Mouse (Mus musculus) NIH3T3 (cell line): ENCODE measurements at regions not wholly inside any gene's neighbourhood (a gene's known extent, or its start where the extent isn't known, plus 50 kb on each side); places are given as distances from the start of the nearest gene placed in this dataset.

Source experiments
- DNase-seq: peaks from one replicate; pipeline ENCODE4 v3.0.0-alpha.2; 2012; ENCODE audit warnings: low read depth

DNA sequence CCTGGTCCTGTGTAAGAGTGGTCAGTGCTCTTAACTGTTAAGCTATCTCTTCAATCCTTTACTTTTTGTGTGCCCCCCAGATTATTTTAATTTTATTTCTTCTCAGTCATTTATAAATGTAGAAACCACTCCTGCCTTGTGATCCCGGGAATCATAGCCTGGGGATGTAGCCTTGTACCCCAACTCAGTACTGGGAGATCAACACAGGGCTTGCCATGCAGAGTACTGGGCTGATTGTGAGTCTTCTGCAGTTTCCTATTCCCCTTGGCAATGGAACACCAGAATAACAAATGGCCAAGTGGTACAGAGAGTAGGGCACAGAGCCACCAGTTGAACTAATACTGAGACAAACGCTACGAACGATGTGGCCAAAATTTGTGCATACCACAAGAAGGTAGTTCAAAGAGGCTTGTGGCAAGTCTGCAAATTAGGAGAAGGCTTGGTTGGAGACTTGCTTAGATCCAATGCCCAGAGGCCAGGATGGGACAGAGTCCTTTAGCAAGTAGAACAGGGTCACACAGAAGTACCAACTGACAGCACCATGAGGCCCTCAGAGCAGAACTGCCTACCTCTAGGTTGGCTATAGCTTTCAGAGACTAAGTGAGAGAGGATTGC, 151.9 kb downstream of the Qrsl1 start:
- no peak for DNase-seq

DNA sequence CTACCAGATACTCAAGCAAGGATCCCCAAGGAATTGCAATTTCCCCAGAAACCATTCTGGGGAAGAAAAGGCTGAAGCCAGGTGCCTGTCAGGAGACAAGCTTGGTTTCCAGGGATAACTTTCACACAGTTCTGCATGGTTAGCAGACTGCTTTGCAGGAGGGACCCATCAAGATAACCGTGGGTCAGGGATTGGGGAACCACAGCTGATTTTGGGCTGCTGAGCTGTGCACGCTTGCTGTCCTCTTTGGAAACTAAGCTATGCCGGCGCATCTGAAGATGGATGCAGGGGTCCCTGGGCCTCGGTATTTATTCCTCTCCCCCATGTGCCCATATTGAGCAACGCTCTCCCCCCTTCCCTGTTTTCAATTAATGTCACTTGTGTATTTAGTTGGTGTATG, 151.1 kb downstream of the Qrsl1 start:
- DNase-seq: no peak

DNA sequence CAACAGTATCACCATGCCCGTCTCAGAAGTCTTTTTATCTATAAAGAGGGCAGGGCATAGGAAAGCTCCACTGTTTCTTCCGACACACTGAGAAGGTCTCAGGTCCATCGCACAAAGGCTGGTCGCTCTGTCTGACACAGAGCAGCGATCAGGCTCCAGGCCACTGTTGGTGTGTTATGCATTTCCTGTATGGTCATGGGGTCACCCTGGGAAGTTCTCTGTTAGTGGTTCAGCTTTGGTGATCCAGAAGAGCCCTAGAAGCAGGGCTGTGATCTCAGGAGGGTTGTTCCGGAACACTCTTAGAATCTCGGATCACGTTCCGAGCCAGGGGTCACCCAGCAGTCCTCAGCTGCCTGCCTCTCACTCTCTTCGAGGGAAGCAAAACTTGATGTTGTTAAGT, 150.7 kb downstream of the Qrsl1 start:
- DNase-seq: no peak

DNA sequence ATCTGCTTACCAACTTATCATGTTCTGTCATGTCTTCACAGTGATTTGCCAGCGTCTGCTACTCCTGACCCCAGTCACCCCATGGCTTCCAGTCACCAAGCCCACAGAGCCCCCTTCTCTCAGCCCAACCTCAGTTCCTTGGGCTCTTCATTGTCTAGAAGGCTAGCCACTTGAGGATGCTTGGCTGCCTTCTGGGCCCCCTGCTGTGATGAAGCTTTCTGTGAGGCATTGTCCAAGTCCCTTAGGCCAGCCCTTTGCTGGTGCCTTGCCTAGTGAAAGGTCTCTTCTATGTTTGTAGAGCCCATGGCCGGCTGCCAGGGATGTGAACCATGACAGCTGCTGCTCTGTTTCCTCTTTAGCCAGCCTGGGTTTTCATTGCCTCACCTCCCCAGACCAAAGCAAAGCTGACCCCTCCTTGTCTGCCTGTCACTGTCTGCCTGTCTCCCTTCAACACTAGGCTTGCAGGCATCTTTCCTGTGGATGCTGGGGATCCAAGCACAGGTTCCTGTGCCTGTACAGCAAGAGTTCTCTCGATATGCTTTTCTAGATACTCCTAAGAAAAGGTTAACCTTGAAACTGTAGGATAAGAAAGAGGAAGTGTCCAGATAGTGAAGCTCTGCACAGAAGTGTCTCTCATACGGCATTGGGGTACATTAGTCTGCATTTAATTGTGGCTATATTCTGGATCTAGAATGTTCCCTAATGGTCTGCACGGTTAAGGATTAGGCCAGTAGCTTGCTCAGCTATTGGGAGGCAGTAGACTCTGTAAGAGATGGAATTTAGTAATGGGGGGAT, 149.5 kb downstream of the Qrsl1 start:
- DNase-seq: peak; percentile 65

DNA sequence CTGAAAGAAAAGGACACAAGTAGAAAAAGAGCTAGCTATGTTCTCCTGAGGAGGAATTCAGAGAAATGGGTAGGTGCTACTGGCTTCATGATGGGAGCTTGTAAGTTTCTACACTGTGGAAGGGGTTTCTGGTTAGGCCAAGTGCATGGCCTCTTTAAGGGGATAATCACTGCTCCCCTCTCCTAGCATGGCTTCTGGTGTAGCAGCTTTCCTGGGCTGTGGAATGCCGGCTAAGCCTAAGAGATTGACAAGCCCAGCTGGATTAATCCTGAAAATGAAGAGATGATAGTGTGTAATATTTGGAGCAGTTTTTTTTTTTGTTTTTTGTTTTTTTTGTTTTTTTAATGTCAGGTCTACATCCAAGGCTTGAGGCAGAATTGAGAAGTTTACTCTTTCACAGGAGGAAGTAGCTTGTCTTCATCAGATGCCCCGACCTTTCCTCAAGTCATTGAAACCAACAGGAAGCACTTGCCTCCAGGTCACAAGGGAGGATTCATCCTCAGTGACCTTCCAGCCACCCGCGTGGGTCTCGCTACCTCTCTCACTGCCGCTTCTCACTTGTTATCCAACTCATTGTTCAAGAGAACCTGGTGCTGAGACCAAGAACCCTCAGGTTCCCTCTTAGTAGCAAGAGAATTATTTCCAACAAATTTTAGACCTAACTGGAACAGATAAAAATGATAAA, 144.5 kb downstream of the Qrsl1 start:
- DNase-seq: no peak

DNA sequence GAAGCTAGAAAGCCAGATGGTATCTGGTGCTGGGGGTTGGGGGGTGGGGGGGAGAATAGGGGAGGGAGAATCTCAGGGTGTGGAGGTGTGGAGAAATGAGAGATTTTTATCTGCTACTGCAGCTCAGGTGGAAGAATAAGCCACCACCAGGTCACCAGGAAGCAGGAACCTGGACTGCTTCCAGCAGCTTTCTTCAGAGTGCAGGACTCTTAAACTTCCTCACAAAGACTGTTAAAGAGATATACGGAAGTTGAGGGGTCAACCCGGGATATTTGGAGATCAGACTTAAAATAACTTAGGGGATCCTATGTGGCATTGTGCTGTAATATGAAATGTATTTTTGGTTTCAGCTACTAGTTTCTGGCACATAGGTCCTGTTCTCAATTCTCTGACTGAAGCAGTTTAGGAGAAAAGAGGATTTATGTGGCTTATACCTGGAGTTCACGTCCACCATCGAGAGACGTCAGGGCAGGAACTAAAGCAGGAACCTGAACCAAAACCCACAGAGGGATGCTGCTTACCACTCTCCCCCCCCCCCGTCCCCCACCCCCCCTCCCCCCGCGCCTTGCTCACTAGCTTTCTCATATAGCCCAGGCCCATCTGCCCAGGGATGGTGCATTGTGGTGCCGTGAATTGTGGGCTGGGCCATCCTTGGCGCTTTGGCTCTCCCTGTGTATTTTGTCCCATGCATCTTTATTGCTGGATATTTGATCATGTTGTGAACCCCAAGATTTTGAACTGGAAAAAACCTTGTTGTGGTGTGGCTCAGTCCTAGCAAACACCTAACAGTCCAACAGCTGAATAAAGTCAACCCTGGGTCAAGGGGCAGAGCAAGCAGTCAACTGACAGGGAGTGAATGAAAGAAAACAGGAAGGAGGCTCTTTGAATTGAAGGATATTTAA, 143.2 kb downstream of the Qrsl1 start:
- DNase-seq: no peak

DNA sequence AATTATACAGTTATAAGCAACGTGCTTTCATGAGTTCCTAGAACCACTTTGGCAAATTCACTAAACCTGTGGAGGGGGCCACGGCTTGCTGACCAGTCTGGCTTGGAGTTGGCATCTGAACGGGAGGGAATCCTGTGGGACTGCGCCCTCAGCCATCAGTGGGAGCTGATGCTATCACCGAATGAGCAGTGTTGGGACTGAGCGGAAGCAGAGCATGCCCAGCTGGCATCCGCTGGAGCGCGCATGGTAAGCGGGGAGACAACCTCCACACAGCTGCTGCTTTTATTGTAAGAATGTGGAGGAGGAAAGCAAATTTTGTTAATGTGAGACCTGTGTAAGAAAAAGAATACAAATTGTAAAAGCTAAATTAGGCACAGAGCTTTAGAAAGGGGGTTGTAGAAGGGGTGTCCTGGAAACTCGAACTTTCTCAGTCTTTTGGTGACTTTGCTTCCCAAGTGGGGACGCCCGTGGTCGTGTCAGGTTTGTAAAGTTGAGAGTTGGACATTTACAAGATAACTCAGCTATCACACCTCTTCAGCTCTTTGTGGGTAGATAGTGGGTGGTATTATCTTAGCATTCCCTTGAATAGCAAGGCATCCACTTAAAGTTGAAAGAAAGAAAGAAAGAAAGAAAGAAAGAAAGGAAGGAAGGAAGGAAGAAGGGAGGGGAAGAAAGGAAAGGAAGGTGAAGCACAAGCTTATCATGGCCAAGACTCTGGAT, 142.2 kb downstream of the Qrsl1 start:
- DNase-seq: no peak

DNA sequence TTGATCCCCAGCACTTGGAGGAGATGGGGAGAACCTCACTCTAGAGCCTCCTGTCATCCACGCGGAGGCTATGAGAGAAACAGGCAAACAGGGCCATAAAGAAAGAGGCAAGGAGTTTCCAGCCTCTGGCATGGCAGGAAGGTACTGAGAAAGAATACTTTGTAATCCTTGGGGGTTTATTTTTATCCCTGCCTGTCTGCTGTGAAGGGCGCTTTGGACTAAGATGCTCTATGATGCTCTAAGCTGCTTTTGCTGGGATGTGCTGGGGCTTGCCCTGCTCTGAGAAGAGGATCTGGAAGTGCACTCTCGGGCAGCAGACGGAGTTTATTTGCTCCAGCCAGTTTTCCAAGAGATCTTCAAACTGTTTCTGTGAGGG, 141.7 kb downstream of the Qrsl1 start:
- DNase-seq: no peak

DNA sequence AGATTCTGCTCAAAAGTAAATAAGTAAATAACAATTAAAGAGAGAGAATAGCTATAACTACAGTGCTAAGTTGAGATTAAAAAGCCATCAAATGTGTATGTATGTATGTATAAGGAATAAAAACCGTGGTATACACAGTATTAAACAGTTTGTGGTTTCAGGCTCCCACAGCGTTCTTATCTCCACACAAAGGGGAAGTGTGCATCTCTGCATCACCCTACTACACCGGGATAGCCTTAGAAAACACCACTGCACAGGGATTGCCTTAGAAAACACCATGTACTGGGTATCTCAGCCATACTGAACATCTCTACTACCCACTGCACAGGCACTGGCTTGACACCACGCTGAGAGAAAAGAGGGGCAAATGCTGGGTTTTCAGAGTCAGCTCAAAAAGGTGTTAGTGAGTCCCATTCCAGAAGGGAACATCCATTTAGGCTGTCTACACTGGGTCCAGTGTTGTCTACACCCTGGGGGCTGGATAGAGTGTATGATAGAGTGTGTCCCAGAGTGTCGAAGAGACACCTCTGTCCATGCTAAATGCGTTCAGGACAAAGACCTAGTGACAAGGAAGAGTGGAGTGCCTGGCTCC, 139.5 kb downstream of the Qrsl1 start:
- DNase-seq: no peak

DNA sequence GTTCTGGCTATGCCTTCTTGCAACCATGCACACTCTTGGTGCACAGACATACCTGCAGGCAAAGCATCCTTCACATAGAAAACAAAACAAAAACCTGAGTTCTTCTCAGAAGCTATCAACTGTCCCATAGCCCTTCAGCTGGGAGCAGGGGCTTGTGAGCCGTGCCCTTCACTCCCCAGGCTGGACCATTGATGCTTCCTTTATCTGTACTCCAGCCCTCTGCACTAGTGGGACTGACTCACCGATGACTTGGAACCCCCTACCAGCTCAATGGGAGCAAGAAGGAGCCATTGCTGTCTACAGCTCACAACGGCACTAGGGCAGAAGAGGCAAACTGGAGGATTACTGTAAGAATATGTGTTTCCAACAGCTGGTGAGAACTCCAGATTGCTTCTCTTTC, 137.0 kb downstream of the Qrsl1 start:
- DNase-seq: no peak

DNA sequence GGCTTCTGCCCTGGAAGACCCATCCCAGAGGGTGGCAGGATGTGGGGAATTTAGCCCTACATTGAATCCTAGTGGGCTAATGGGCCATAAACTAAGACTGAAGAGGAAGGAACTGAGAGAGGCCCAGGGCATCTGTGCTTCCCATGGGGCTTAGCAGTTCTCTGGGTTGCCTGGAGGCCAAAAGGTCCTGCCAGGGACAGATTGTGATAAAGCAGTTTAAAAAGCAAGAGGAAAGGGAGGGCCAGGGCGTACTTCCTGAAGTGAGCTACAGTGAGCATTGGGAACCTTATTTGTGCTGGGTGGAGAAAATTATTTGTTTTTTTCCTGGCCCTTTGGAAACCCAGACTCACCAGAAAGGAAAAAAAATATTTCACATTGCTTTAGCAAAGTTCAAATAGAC, 136.3 kb downstream of the Qrsl1 start:
- no peak for DNase-seq

DNA sequence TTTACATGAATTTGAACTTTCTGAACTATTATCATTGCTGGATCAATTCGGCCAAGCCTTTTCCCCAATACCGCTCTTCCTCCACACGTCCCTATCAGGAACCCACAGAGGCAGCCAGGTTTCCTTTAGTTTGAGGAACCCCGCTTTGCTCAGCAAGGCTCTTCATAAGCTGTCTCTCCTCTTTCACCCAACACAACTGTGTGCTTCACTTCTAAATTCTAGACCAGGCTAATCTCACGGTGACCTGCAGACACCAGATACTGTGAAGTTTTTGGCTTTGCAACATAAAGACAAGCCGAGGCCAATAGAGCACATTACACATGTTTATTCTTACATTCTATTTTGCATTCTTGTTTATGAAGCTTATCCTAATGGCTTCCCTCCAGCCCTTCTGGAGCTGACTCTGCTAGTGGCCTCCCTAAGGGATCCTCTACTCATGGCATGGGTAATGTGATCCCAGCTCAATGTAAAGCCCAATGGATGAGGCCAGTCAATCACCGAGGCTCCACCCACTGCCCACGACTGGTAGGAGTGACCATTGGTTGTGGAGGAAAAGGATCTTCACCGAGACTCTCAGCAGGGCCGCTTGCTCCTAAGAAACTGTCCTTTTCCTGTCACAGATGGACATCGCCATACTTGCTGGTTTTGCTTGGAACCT, 135.6 kb downstream of the Qrsl1 start:
- DNase-seq: peak; percentile 30

DNA sequence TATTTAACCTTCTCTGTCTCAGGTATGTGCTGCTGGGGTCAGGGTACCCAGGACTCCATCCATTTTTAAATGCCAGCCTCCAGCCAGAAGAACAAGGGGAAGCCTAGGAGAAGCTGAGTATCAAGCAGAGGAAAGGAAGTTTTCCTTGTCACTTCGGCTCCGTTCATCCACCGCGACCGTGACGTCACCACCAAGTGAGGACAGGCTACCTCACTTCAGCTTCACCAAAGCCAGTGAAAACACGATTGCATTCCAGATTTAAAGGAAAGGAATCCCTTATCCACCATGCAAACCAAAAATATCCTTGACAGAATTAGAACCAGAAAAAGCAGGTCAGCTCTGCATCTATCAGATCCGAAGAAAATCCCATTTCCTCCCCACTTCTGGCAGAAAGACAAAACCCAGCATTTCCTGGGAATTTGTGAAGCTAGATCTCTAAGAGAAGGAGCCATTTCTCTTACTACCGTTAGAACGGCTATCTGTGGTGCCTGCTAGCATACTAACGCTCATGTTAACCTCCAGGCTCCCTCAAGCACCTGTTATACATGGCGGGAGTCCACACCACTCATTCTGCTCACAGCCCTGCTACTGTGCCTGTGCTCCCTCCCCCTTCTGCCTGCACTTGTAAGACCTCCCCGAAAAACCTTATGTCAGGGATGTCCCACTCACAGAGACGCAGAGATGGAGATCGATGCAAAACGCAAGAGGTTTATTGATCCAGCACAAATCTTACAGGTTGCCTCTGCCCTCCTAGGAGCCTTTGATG, 133.4 kb downstream of the Qrsl1 start:
- no peak for DNase-seq

DNA sequence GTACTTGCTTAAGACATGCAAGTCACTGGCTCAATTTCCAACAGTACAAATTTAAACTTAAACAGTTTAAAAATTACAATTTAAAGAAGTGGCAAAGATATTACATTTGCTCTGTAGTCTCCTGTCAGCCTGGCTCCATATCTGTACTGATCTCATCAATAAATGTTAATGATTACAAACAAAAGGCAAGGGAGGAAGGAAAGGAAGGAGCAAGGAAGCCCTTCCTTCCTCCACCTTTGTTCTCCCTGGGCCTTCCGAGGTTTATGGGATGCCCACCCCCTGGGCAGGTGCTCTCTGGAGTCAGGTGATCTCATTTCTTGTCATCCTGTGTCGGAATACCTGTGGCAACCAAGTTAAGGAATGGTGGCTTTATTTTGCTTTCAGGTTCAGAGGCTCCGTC, 132.5 kb downstream of the Qrsl1 start:
- DNase-seq: no peak

DNA sequence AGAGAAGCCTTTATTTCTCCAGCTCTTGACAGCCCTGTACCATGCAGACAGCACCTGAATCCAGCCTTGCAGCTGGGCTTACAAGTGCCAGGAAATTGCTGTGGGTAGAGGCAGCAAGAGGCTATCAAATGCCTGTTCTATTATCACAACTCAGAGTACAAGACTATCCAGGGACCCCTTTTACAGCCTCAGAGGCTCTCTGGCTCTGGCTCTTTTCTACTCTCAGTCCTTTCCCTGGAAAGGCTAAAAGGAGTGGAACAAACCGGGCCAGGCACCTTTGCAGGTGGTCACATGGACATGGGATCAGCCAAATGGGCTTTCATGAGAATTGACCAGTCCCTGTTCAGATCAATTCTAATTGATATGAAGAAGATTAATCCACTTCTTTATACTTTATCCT, 125.7 kb downstream of the Qrsl1 start:
- no peak for DNase-seq

DNA sequence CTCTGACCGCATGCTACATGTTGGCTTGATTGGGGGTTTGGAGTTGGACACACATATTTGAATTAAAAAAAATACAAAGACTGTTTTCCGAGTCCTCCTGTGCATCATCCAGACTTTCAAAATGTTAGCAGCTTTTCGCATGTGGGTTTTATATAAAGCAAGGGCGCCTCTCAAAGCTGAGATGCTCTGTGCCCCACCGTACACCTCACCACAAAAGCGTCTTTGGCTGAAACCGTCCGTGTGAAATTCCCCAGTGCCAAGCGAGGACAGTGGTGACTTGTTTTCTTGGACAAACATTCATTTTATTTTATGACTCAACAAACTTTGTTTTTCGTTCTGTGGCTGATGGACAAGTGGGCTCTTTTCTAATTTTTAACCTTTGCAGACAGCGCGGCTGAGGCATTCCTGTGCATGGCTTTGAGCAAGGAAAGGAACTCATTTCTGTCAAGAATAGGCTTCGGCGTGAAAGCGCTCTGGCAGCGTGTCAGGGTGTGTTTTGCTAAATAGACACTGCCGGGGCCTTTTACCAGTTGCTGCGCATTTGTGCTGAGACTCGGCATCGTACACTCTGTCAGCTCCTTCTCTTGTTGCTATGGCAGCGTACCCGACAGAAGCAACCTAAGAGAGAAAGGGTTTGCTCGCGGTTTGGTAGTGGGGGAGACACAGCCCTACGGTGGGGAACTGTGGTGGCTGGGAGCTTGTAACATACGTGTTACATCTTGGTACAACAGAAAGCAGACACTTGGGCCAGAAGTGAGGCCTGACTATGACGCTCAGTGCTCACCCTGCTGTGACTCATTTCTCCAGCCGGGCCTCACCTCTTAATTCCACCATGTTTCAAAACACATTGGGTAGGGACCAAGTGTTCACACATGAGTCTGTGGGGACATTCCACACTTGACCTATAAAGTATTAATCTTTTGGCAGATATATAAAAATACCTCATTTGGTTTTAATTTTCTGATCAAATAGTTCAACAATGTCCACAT, 123.6 kb downstream of the Qrsl1 start:
- DNase-seq: peak; percentile 65

DNA sequence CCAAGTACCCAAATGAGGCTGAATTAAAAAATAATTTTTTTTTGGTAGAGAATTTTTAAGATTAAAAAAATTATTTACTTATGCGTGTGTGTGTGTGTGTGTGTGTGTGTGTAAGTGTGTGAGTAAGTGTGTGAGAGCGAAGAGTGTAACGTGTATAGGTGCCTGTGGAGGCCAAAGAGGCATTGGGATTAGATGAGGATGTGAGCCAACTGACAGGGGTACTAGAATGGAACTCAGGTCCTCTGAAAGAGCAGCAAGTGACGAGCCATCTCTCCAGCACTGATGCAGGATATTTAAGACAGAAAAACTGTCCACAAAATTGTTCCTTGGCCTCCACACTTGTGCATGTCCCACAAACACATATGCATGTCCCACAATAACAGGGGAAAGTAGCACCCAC, 121.0 kb downstream of the Qrsl1 start:
- no peak for DNase-seq

DNA sequence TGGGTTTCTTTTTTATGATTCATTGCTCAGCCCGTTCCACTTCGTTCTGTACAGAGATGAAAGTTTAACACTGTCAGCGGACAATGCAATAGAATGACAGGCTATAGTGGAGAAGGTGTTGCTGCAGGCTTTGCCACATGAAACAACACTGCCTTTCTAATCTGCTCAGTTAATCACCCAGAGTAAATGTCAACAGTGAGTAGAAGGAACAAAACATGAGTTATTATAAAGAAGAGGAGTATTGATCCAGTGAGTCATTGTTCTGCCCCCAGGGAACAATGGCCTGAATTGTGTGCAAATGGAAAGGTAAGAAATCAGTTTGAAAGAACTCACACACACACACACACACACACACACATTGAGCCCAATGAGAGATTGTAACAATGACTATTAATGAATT, 118.2 kb downstream of the Qrsl1 start:
- DNase-seq: no peak

DNA sequence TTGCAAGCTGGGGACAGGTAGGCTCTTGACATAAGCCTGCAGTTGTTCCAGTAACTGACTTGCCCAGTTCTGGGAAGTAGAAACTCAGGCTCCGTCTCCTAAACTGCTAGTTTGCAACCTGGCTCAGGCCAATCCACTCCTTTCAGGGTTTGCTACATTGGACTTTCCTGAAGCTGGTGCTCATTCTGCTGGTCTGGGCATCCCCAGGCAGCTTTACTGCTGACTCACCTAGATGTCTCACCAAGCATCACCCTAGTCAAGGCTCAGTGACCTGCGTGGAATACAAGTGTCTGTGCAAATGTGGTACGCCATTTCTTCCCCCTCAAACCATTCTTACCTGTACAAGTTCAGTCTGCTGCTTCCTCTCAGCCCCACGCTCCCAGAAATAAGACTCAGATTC, 110.8 kb downstream of the Qrsl1 start:
- no peak for DNase-seq
